Mouse (Mus musculus): ENCODE measurements around the gene Cib1.

Cib1 gene

GRCm38 (mm10) chr7:80231971-80232488, 583 bp downstream of the Cib1 start:
- peak; percentile 79 for DNase-seq

DNA sequence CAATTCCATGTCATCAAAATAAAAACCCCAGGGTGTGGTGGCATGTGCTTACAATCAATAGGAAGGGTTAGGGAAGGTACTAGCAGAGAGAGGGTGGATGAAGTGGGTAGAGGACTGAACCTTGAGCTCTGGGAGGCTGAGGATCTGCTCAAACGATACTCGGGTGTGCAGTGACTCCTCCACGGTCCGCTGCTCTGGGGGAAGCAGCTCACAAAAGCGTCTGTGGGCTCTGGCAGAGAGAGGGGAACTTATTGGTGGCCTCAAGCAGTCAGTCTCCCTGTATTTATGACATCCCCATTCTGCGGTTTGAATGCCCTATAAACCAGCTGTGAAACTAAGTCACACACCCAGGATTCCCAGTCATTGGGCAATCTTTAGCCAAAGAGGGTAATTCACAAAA, 2.4 kb downstream of the Cib1 start:
- DNase-seq = peak; percentile 30

- no peak for DNase-seq
These were observed 5.5 kb downstream of the Cib1 start for GRCm38 (mm10) chr7:80227065-80227464.

- DNase-seq = no peak
These were observed 11.3 kb downstream of the Cib1 start for GRCm38 (mm10) chr7:80221179-80221750.

DNA sequence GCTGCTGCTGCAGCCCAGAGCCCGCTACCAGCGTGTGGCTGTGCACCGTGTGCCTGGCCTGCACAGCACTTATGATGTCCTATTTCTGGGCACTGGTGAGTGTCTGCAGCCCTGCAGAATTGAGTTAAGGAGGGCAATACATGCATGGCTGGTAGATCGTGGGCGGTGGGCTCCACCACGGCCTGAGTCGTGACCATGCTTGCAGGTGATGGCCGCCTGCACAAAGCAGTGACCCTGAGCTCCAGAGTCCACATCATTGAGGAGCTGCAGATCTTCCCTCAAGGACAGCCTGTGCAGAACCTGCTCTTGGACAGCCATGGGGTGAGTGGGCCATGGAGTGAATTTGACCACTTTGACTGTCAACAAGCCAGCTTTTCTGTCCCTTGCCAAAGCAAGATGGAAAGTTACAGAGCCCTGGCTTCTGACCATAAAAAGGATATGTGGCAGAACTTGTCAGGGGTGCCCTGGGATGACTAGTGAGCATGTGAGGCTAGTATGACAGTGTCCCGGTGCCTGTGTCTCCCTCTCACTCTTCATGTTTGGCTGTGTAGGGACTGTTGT, 12.3 kb downstream of the Cib1 start:
- DNase-seq = no peak

DNA sequence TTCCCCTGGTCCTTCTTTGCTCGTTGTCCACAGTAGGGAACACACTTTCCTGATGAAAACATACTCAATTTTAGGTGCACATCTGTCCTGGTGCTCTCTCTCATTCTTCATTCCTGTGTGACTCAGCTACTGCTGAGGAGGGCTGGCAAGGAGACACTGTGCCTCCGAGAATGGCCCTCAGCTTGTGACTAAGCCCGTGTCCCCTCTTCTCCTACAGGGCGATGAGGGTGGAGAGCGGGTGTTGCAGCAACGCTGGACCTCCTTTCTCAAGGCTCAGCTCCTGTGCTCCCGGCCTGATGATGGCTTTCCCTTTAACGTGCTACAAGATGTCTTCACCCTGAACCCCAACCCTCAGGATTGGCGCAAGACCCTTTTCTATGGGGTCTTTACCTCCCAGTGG, 13.9 kb downstream of the Cib1 start:
- DNase-seq = no peak

GRCm38 (mm10) chr7:80216566-80216965, 16.0 kb downstream of the Cib1 start:
- DNase-seq = peak; percentile 55

- peak; percentile 83 for DNase-seq
These were observed 17.2 kb downstream of the Cib1 start for GRCm38 (mm10) chr7:80215398-80215797.

GRCm38 (mm10) chr7:80214459-80214858, 18.2 kb downstream of the Cib1 start:
- DNase-seq = no peak

DNA sequence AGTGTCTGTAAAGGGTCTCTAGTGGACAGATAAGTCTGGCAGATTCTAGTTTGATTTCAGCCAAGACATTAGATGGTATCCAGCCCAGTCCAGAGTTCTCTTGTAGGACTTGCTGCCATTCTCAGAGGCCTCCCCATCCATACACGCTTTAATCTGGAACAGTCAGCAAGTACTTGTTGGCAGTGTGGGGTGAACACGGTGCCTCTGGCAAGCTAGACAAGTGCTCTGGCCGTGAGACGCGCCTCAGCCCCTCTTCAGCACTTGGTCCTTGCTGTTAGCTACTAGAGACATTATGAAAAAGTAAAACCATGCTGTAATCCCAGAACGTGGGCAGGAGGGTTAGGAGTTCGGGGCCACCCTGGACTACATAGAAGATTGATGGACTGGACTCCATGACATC, 19.0 kb downstream of the Cib1 start:
- no peak for DNase-seq

DNA sequence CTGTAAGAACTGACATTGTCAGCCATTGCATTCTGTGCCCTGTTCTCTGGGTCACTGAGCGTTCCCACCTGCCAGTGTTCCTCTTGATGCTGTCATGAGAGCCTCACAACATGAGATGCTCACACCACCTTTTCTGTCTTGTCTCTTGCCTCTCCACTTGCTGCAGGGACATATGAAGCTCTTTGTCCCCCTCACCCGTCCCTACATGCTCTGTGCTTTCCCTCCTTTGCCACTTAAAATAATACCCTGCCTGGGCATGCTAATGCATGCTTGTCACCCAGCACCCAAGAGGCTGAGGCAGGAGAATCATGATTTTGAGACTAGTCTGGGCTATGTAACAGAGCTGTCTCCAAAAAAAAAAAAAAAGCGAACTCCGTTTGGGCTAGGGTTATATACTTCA, 21.6 kb downstream of the Cib1 start:
- DNase-seq = no peak

DNA sequence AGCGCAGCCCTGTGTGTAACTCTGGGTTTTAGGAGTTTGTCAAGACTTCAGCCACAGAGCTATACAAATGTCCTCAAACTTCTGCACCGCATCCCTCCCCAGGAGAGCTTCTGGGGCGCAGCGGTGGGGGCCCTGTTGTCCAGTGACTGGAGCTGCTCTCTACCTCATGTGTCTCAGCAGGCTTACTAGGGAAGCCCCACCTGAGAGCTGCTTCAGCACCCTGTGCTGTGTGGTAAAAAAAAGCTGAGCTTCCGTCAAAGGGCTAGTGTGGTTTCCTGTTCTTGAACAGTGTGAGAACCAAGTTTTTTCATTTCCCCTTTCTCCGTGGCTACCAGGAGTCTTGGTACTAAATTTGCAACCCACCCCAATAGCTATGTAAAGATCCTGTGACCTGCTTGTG, 22.9 kb downstream of the Cib1 start:
- no peak for DNase-seq

- DNase-seq = peak; percentile 57
These were observed 23.7 kb downstream of the Cib1 start for GRCm38 (mm10) chr7:80208738-80209430.

DNA sequence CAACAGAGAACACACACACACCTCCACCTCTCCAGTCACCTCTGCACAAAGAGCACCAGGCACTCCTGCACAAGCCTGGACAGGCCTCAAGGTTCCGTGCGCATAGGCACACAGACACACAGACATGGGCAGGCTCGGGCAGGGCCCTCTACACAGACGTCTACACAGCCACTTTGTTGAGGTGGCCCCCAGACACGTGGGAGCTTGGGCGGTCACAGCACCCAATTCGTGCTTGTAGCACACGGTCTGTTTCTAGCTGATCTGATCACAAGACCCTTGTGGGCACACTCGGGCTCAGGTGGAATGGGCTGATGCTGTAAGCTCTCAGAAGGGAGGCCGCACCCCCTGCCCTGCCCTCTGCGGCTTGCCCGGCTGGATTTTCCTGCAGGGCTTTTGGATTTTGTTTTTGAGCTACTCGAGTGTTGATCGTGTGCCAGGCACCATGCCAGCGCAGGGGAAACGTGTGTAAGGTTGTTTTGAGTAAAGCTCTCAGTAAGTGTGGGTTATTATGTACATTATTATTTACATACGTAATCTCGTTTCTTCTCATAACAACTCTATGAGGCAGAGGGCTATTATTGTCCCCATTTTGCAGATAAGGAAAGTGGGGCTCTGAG, 24.5 kb downstream of the Cib1 start:
- DNase-seq = peak; percentile 54

DNA sequence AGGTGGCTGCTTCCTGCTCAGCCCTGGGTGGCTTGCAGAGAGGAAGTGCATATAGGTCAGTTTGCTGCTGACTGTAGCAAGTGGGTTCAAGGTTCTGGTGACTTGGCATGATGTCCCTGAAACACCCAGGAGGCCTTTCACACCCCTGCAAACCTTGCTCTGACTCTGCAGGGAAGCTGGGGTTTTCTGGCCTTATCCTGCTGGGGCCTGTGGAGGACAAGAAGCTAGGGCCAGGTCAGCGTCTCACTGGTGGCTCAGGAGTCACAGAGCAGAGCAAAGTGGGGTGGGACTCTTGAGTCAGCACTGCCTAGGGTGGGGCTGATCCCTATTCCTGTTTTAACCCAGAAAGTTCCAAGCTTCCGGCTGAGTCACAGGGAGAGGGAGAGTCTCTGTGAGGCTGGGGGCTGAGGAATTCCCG, 25.3 kb downstream of the Cib1 start:
- peak; percentile 75 for DNase-seq

GRCm38 (mm10) chr7:80205705-80206589, 26.7 kb downstream of the Cib1 start:
- no peak for DNase-seq

DNA sequence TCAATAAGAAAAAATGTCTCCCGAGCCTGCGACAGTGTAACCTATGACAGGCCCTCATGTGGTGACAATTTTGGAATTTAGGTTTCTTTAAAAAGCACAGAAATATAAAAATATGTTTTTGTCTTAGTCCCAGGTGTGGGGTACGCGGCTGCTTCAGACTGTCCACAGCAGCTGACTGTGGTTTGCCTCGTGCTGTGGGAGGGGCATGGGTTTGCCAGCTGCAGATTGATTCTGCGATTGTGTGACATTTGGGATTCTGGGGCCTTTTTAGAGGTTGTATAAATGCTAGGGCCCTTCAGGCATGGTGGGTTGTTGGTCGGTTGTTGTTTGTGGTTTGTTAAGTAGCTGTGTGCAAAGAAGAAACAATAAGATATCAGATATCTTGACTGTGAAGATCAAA, 27.7 kb downstream of the Cib1 start:
- no peak for DNase-seq

- no peak for DNase-seq
These were observed 28.3 kb downstream of the Cib1 start for GRCm38 (mm10) chr7:80204362-80204761.

GRCm38 (mm10) chr7:80203638-80204096, 28.9 kb downstream of the Cib1 start:
- no peak for DNase-seq

- no peak for DNase-seq
These were observed 29.7 kb downstream of the Cib1 start for GRCm38 (mm10) chr7:80202961-80203360.

DNA sequence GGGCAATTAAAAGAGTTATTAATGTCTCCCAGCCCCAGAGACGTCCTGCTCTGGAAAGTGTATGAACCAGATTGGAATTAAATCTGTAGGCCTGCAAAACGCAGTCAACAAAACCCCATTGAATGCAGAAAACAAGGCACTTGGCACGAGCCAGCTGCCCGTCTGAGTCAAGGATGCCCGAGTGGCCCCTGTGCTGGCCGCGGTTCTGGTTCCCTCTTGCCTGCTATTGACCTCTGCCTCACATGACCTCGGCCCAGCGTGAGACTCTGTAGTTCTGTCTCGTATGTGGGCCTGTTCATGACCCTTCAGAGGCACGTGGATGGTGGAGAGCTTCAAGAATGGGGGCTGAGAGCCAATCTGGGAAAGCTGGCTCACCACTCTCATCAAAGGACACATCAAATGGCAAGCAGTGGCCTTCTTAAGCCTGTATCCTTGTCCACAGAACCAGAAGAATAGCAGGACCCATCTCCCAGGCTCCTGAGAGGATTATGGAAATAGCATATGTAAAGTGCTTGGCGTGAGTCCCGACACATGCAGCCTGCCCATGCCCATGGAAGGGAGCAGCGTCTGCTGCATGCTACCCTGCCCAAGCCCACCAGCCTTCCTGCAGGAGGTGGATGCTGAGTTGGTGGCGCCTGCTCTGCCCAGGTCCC, 30.6 kb downstream of the Cib1 start:
- no peak for DNase-seq

DNA sequence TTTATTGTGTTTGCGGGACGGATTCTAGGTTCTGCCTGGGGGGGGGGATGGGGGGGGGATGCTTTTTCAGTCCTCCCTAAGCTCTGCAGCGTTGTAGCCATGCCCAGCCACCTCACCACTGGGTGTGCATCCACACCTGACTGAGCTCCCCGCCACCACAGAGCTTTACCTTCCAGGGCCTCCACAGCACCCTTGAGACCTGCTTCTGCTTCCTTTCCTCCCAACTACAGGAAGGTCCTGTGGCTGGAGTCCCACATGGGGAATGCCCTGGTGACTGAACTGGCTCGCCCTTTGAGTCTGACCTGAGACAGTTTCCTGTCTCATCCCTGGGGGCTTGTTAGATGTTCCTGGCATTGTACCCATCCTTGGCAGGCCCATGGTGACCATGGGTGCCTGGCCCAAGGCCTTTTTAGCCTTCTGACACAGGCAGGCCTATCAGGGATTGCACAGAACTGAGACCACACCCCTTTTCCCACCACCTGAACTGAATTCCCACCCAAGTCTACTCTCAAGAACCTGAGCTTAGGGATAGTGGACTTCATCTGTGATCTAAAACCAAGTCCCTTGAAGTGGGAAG, 31.6 kb downstream of the Cib1 start:
- no peak for DNase-seq

All from kidney, postnatal 14 days (tissue).